Mouse (Mus musculus) E14TG2a.4 (cell line): ENCODE measurements at regions not wholly inside any gene's neighbourhood (a gene's known extent, or its start where the extent isn't known, plus 50 kb on each side); places are given as distances from the start of the nearest gene placed in this dataset.

Experiments used
- CTCF ChIP-seq: conservative IDR thresholded peaks from 2 replicates; pipeline ENCODE4 v1.5.1; 2014; ENCODE audit warnings: low read length
- NANOG ChIP-seq: IDR thresholded peaks from 2 replicates; pipeline ENCODE4 v1.6.1; 2014; ENCODE audit warnings: borderline replicate concordance, low read length, mixed read lengths

GRCm38 (mm10) chr2:39377264-39377663 is 151.0 kb upstream of the Ppp6c start:
- TF ChIP-seq CTCF (no peak), NANOG (no peak)
